Mouse (Mus musculus) heart, postnatal 14 days (tissue): ENCODE data around the gene Ift81. TPM values are rescaled to one million over a fixed set of nuclear protein-coding genes. Genes with fewer than 3 reads are reported as not detected.

ENCODE experiments used
- DNase-seq, 2 experiments: peaks; one replicate each; pipeline ENCODE4 v3.0.0; 2021 to 2022
- intact Hi-C: fragments of 180-260 bp; cut with DNase I; formaldehyde crosslinking; loops from one replicate; pipeline ENCODE4 v1.15.1; 2025
- total RNA-seq, 2 experiments: library from RNA; stranded (reverse); gene quantifications; 2 replicates each; pipeline ENCODE4 v1.2.3; 2021

Gene Ift81
- total RNA-seq, 2 experiments from 2014 or later, result 49.4 to 58.5 TPM

DNA sequence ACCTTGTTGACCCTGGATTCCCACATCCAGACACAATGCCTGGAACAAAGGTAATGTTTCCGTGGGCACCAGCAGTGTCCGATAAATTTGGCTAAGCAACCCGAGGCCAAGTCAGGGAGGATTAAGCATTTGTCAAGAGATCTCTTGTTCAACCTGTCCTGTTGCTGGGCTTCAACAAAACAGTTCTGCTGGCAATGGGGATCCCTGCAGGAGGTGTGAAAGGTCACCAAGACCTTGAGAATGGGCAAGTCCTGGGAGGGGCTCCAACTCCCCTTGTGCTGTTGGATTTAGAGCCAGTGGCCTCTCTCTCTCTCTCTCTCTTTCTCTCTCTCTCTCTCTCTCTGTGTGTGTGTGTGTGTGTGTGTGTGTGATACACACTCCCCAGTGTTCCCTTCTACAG is 90.1 kb downstream of the Ift81 start:
- intact Hi-C loops, result loop anchor here (2.0 kb wide), 1 partner anchor 97 kb away; no protein-coding TSS in a partner anchor
- DNase-seq, result peak in 1 of 2 experiments; percentile 62

DNA sequence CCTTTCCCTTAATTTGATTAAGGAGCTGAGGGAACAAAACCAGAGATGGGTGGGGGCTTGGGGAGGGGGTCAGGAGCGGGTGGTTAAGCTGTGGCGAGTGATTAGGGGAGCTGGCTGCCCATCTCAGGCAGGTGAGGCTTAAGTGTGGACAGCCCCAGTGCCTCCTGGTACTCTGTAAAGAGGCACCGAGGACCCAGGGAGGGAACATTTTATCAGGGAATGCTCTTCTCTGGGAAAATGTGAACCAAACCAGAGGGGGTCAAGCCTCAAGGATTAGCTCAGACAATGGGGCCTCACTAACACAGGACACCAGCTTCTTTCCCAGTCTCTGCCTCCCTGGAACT is 93.2 kb downstream of the Ift81 start:
- DNase-seq, result peak; percentile 53 to 73
- intact Hi-C loops, result no loop called here

DNA sequence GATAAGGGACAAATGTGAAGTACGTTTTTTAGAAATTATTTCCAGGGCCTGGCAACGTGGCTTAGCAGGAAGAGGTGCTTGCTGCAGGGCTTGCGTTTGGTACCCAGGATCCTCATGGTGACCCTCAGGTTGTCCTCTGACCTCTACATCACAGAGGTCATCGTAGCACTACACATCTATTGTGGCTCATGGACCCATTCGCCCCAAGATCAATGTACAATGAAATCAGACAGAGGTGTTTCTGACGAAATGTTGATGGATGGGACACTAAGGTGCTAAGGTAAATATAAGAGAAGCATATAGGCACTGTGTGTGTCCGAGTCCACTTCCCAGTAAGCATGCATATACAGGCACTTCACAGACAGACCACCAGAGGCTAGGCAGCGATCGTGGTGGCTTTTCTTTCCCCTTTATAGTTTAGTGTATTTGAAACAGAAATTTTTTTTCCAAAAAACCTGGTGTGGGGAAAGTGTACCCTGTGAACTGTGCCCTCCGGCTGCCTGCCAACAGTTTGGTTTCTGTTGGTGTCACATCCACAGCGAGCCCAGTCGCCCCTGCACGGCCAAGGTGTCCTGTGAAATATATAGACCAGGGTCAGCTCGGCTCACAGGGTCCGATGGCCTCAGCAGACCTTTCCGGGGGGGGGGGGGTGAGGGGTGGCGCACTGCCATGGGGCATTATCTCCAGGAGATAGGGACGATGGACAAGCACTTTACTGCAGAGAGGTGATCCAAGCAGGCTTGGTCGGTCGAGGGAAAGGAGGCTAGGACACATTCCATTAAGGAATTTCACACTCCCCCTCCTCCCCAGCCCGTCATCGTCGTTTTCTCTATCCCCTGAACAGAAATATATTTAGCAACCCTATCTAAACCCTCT is 93.8 kb downstream of the Ift81 start:
- DNase-seq, result peak; percentile 58 to 60
- intact Hi-C loops, result no loop called here

DNA sequence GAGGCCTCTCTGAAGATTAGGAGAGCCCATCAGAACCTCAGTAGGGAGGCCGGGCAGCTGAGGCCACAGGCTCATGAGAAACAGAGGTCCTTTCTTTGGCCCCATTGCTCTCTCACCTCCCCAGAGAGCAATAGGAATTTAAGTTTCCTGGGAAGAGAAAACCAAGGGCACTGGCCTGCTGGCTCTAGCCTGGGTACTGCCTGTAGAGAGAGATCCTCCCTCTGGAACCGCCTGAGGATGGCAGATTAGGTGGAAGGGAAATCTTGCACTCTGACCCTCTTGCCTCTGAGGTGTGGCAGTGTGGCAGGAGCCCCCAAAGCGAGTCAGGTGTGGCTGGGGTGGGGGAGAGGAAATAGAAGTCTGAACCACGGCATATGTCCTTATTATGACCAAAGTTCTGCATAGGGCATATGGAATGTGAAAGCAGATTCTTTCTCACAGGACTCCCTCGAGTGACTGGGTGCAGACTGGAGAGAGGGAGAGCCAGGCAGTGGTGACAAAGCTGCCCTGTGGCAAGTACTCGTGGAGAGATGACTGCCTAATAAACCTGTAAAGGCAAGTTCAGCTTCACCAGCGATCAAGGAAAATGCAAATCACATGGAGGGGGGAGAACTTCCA is 95.2 kb downstream of the Ift81 start:
- intact Hi-C loops, result no loop called here
- DNase-seq, result no peak

DNA sequence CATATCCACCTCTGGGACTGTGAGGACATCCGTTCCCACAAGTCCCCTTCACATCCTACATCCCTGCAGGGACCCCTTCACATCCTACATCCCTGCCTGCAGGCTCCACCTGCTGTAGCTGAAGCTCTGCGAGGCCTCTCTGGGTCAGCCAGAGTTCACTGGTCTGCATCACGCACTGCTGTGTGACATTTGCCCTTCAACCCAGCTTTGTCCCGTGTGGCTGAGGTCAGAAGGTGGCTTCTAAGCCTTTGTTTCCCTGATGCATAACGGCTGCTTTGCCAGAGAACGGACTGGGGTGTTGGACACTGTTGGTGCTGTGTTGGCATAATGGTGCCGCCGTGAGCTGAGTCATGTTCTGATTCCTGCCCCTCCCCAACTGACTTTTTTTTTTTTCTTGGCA is 96.1 kb downstream of the Ift81 start:
- DNase-seq, result no peak
- intact Hi-C loops, result no loop called here

DNA sequence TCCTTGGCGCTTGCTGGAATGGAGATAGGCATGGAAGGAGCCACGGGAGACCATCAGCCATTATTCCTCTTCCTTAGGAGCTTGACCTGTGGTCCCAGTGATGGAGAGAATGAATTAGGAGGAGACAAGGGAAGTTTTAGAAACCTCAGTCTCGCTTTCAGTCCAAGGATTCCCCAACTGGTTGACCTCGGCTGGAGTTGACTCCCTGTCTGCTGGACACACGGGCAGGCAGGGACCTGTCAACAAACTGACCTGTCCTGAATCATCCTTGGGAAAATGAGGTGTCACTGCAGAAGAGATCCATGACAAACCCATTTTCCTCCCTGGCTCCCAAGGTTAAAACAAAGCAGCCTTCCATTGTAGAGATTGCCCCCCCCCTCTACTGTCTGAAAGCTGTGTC is 97.4 kb downstream of the Ift81 start:
- intact Hi-C loops, result no loop called here
- no peak for DNase-seq

DNA sequence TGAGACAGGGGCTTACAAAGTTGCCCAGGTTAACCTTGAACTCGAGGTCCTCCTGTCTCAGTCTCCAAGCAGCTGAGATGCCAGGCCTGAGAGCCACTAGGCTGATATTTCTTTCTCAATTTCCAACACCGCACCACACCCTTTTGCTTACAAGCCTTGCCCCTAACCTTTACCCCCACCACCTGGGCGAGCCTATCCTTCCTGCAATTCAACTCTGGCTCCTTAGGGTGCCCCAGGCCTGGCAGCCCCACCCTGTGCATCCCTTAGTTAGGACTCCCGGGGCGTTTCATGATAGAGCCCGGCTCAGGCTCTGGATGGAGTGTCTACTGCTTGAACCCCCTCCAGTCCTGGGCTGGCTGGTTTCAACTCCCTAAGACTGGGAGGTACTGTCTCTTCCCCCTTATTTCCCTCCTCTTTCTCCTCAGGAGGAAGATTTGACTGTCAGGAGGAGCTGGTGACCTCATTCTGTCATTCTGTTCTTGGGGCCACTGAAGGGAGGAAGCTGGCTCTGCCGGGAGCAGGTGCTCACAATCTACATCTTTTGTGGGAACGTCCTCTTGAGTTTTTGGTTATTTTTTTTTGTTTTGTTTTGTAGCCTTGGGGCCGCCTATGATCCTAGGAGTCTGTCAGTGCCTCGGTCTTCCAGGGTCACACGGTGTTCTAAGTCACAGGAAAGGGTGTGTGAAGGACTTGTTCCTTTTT is 98.1 kb downstream of the Ift81 start:
- intact Hi-C loops, result no loop called here
- DNase-seq, result no peak

DNA sequence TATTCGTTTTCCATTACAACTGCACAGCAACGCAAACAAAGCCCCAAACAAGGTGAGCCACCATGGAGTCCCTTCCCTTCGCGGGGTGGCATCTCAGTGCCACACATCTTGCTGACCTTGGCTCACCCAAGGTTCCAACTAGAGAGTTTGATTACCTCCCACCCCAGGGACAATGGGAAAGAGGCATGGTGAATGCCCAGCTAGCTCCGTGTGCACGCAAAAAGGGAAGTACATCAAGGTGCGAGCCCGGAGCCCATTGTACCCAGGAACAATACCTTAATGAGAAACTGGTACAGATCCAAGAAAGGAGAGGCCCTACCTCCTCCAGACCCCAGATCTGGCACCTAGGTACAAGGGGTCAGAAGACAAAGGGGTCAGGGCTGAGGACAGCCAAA is 100.2 kb downstream of the Ift81 start:
- no peak for DNase-seq
- intact Hi-C loops, result no loop called here

DNA sequence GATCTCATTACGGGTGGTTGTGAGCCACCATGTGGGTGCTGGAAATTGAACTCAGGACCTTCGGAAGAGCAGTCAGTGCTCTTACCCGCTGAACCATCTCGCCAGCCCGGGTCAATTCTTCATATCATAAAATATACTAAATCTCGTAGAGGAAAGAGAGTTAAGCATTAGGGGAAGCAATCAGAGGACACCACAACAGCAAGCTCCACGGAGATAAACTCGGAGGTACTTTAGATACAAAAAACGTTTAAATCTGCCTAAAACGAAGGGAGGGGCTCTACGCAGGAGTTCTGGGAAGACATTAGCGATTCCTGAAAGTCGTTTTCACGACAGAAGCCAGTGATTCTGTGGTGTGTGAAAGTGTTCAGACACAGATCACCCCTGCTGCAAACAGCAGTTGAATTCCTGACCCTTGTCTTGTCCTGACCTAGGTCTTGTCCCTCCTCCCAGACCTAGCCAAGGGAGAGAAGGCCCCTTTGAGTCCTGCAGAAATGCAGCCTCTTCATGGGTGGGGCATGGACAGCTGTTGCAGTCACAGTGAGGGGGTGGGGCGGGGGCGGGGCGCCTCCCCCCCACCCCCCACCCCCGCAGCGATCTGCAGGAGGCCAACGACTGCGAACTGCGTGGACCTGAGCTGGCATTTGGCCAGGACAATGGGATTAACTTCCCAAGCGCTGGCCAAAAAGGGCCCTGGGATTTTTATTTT is 100.7 kb downstream of the Ift81 start:
- intact Hi-C loops, result no loop called here
- no peak for DNase-seq

DNA sequence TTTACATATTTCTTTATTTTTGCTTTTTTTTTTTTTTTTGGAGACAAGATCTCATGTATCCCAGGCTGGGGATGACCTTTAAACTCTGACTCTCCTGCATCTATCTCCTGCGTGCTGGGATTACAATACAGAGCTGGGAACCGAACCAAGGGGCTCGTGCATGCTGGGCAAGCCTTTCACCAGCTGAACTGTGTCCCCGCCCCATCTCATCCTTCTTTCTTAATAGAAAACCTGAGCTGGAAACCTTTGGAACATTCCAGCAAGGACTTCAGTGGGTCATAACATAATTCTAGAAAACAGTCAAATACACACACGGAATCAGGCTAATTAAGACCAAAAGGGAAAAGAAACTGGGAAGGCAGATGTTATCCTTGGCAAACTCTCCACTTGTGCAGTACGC is 102.3 kb downstream of the Ift81 start:
- intact Hi-C loops, result no loop called here
- DNase-seq, result no peak

DNA sequence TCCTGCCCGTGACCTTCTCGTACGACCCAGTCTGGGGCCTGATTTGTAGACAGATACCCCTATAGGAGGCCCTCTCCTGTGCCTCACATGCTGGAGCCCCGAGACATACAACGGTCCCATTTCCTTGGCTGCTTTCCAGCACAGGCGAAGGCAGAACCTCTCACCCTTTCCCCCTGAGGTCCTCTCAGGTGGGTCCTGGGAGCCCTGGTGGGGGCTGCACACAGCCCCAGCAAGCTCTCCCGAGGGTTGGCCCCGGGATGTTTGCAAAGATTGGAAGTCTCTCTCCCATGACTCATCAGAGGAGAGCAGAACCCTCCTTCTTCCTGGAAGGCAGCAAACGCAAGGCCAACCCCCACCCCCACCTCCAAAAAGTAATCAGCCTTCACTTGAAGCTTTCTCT is 102.9 kb downstream of the Ift81 start:
- intact Hi-C loops, result no loop called here
- peak in 1 of 2 experiments; percentile 32 for DNase-seq

DNA sequence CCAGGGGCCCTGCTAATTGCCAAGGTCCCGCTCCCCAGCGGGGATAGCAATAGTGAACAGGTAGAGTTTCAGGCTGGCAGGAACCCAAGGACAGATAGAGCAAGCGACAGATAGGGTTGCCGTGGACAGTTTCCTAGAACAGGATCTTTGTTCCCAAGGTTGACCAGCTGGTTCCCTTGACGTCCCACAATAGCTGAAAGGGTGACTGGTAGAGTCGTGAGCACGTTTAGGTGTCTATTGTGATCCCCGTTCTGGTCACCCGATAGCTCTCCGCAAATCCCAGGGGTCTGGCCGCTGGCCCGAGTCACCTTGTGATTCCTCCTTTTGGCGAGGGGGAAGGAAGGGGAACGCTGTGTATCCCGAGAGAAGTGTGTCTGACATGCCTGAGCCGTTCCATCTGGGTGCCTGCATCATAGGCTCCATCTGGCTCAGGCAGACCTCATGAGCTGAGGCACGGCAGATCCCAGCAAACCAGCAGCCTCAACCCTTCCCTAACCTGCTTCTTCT is 103.6 kb downstream of the Ift81 start:
- intact Hi-C loops, result no loop called here
- DNase-seq, result peak; percentile 79 to 80

DNA sequence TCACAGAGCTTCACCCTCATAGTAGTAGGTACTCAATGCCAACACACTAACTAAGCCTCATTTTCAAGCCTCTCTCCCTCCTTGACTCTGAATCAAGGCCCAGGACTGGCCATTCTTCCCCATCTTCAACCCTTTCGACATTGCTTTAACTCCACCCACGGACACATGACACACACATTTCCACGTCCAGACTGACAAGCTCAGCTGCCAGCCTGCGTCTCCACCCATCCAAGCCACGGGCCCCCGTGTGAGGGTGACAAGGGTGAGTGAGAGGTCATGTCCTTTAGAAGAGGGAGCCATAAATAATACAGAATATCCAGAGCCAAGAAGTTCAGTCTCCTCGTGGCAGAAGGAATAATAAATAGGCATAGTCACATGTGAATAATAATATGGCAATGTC is 104.7 kb downstream of the Ift81 start:
- intact Hi-C loops, result loop anchor here (5.0 kb wide), 1 partner anchor 113 kb away; no protein-coding TSS in a partner anchor

DNA sequence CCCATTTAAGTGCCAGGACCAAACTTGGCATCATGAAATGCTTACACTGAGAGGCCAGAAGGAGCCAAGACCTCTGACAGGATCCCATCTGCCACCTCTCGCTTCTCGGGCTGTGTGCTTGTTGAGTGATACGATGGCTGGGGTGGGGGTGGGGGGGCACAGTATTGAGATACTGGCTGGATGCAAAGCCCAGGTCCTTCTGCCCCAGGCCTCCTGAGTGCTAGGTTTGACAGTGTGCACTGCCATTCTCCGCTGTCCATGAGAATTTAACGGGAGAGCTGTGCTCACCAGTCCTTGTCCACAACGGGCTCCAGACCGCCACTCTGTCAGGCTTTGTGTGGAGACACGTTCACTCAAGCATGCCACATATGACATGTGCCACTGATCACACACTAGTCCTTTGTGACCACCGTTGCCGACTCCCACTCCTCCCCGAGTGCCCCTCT is 105.4 kb downstream of the Ift81 start:
- intact Hi-C loops, result loop anchor here (5.0 kb wide), 1 partner anchor 113 kb away; no protein-coding TSS in a partner anchor
- DNase-seq, result no peak

More for the DNA sequence above, 104.7 kb downstream of the Ift81 start:
- peak; percentile 55 to 63 for DNase-seq

DNA sequence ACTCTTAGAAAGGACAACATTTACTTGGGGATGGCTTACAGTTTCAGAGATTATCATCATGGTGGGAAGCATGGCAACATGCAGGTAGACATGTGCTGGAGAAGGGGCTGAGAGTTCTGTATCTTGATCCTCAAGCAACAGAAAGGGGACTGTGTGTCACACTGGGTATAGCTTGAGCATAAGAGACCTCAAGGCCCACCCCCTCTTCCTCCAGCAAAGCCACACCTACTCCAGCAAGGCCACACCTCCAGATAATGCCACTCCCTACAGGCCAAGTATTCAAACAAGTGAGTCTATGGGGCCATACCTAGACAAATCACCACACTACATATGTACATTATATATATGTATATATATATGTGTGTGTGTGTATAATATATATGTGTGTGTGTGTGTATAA is 106.9 kb downstream of the Ift81 start:
- no peak for DNase-seq
- intact Hi-C loops, result loop anchor here (5.0 kb wide), 1 partner anchor 115 kb away; no protein-coding TSS in a partner anchor

DNA sequence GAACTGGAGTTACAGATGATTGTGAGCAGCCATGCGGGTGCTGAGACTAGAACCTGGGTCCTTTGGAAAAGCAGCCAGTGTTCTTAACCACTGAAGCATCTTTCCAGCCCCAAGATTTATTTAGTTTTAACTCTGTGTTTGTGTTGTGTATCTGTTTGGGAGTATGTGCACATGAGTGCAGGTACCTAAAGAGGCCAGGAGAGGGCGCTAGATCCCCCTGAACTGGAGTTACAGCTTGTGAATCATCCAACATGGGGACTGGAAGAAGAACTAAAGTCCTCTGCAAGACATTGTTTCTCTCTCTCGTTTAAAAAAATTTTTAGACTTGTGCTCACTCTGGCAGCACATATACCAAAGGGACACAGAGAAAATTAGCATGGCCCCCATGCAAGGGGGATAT is 107.9 kb downstream of the Ift81 start:
- intact Hi-C loops, result loop anchor here (5.0 kb wide), 1 partner anchor 116 kb away; no protein-coding TSS in a partner anchor
- DNase-seq, result no peak

DNA sequence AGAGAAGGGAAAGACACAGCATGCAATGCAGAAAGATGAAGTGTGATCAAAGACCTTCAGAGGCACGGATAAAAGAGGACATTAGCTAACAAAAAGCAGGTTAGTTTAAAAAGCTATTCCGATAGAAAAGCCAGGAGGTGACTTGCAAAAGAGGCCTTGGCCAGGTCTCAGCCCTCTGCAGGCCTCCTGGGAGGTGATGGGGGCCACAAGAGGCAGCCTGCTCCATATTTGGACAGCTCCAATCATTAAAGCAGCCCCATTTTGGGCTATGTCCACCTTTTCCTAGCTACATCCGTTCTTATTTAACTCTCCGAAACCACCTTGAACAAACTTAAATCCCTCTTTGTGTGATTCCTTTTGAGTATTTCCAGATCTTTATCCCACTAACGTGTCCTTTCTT is 108.8 kb downstream of the Ift81 start:
- DNase-seq, result no peak
- intact Hi-C loops, result loop anchor here (5.0 kb wide), 1 partner anchor 117 kb away; no protein-coding TSS in a partner anchor

DNA sequence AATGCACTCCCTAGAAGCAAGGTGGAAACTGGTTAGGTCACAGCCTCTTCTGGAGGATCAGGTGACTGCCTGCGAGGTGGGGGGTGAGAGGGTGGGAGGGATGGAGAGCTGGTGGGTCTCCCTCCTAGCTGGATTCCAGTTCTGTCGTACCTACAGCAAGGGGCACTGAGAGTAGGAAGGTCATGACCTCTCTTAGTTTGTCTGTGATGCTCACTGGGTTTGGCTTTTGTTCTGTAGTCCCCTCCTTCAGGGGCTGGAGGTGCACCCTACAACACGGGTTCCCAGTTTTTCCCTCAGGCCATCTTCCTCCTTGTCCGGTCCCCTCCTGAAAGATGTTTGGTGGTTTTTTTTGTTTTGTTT is 110.6 kb downstream of the Ift81 start:
- DNase-seq, result no peak
- intact Hi-C loops, result loop anchor here (2.0 kb wide), 1 partner anchor 43 kb away; no protein-coding TSS in a partner anchor

DNA sequence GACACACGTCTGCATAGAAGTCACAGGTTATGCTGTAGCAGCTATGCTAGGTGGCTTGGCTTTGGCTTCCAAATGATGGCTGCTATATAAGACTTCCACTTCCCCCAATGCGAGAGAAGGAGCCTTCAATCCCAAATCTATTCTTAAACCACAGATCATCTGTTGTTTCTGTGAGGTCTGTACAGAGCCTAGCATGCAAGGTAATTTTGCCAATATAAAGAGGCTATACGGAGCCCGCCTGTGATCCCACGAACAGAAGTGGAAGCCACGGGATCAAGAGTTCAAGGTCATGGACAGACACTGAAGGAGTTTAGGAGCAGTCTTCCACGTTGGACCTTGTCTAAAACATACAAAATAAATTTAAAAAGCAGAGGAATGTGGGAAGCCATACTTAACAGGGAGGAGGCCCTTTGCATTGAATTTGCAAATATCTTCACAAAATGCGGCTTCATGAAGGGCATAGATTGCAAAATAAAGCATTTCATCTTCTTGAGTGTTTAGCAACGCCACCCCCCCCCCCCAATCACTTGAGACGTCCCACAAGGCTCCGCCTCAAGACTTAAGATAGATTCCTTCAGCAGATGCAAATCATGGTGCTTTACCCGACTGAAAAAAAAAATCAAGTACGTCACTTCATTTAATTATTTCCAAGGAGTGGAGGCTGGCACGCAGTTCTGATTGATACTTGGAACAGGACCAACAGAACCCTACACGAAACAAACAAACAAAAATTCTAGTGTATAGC is 111.1 kb downstream of the Ift81 start:
- DNase-seq, result no peak
- intact Hi-C loops, result loop anchor here (2.0 kb wide), 1 partner anchor 44 kb away; no protein-coding TSS in a partner anchor
